Mouse (Mus musculus) brain, embryonic 14.5 days (tissue): ENCODE measurements at regions not wholly inside any gene's neighbourhood (a gene's known extent, or its start where the extent isn't known, plus 50 kb on each side); places are given as distances from the start of the nearest gene placed in this dataset.
"Not testable (repeated sequence)": the region's sequence is repeated elsewhere in the genome, so short reads cannot be mapped to it uniquely, and the experiment has no call there.

Source experiments
- DNase-seq: peaks from one replicate; pipeline ENCODE4 v3.0.0-alpha.2; 2011; ENCODE audit warnings: low read depth
- CTCF ChIP-seq: fragments of 200-500 bp; IDR thresholded peaks from 2 replicates; pipeline ENCODE4 v1.5.1; 2012; ENCODE audit warnings: inconsistent platforms, mild to moderate bottlenecking, moderate library complexity, borderline replicate concordance; ENCODE audit not compliant: insufficient read depth, insufficient read length; ENCODE audit errors: extremely low read depth
- POLR2A ChIP-seq: fragments of 200-500 bp; IDR thresholded peaks from 2 replicates; pipeline ENCODE4 v1.6.1; 2012; ENCODE audit warnings: mild to moderate bottlenecking, inconsistent platforms, borderline replicate concordance; ENCODE audit not compliant: poor library complexity, insufficient read depth, insufficient read length, severe bottlenecking; ENCODE audit errors: extremely low read depth

DNA sequence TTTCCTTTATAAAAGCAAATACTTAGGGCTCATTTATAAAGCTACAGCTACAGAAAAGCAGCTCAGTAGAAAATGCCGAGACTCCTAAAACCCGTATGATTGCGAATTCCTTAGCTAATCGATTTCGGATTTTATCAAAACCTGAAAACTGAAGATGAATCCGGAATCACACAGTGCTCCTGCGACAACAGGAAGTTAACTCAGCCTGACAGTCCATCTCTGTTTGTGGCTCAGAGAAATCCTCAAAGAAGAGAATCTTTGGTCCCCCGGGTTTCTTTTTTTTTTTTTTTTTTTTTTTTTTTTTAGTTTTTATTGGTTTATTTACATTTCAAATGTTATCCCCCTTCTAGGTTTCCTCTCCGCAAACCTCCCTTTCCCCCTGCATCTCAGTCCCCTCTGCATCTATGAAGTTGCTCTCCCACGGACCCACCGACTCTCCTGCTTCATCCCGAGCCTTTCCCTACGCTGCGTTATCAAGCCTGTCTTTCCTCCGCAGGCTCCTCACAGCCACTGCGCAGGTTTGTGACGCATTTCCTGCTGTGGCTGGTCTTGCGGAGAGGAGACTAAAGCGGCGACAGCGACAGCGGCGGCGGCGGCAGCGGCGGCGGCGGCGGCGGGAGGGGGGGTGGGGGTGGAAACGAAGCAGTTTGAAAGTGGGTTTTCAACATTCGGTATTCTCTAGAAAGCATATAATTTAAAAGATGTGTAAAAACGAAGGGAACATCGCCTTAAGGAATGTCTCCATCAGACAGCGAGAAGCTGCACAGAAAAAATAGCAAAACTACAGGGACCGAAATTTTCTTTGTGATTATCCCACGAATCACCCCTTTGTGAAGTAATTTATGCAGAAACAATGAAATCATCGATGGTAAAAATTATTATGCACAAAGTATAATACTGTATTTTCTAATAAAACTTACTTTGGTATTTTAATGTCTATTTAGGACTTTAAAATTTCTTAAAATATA, 352.3 kb upstream of the Snrpn start:
- peak; percentile 82 for DNase-seq

DNA sequence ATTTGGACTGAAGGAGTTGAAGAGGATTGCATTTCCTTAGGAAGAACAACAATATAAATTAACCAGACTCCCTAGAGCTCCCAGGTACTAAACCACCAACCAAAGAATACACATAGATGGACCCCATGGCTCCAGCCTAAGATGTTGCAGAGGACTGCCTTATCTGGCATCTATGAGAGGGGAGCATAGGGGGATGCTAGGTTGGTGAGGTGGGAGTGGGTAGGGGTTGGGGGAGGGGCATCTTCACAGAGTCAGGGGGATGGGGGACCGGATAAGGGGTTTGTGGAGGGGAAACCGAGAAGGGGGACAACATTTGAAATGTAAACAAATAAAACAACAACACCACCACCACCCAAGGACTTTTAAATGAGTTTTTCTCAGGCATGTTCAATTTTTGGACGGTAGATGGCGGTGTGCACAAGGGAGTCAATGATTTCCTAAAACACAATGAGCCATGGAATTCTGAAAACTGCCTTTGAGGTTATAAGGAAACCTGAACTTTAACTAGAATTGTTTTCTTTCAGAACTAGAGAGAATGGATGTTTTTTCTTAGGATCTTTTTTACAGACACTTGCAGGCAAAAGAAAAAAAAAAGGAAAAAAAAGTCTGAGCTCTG, 347.9 kb upstream of the Snrpn start:
- peak; percentile 43; the same call in 1 of the 2 replicates for TF ChIP-seq CTCF
- DNase-seq, result peak; percentile 37

DNA sequence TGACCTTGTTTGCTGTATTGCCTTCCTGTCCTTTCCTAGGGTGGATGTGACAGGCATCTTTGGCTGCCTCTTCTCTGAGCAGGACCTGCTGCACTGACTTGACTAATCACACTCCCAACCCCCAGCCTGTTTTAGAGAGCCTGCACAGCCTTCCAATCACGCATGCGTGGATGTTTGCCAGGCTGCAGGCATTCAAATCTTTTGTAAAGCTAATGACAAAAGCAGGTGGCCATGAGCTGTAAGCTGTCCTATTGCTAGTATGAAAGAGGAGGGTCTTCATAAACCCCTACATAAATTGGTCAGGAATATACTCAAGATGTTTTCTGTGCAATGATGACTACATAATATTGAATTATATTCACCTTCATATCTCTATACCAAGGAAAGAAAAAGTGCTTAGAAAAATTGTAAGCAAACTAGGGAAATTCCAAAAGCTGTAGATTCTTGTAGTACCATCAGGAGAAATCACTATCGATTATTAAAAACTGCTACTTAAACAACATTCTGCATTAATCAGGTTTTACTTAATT, 310.1 kb upstream of the Snrpn start:
- DNase-seq, result peak; percentile 61

DNA sequence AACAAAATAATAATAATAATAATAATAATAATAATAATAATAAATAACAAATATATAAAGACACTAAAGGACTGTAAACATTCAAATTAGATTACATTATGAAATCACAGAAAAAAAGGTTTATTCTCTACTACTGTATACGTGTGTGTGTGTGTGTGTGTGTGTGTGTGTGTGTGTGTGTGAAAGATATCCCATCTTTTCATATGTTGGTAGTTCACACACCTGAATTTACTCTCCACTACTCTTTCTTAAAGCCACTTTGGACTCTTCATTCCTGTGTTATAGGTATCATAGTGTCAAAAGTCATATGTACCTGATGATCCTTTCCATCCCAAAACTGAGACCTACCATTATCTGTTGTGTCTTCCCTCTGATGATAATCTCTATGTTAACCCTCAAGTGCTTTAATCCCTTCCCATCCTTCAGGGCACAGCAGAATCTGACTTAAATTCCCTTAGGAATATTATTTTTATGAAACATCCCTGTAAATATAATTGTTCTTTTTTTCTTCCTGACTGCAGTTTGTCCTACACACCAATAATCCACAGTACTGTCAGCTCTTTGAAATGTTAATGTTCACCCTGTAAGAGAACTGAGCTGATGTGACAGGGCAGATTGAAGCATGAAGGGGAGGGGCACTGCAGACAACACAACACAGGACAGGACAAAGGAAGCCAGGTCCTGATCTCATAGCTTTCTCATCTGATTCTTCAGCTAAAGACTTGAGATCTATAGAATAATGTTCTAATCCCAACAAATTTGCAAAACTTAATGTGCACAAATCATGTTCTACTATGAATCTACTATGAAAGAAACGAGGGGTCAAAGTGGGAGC, 309.4 kb upstream of the Snrpn start:
- peak; percentile 63 for DNase-seq

DNA sequence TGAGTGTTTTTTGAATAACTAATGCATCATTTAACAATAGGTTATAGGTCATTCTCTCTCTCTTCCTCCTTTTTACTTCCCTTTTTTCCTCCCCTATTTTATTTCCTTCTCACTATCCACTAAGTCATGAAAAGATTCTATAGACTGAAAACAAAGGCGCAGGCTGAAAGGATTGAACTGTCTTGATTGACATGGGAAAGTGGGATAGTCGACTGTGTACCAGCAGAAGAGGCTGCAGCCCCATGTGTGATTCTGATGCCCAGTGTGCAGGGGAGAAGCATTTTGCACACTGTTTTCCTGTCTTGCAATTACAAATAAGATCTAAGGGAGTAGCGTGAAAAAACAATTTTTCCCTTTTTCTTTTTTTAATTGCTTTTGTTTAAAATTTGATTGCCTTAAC, 298.8 kb upstream of the Snrpn start:
- no peak for TF ChIP-seq POLR2A
- peak; percentile 27 for DNase-seq

DNA sequence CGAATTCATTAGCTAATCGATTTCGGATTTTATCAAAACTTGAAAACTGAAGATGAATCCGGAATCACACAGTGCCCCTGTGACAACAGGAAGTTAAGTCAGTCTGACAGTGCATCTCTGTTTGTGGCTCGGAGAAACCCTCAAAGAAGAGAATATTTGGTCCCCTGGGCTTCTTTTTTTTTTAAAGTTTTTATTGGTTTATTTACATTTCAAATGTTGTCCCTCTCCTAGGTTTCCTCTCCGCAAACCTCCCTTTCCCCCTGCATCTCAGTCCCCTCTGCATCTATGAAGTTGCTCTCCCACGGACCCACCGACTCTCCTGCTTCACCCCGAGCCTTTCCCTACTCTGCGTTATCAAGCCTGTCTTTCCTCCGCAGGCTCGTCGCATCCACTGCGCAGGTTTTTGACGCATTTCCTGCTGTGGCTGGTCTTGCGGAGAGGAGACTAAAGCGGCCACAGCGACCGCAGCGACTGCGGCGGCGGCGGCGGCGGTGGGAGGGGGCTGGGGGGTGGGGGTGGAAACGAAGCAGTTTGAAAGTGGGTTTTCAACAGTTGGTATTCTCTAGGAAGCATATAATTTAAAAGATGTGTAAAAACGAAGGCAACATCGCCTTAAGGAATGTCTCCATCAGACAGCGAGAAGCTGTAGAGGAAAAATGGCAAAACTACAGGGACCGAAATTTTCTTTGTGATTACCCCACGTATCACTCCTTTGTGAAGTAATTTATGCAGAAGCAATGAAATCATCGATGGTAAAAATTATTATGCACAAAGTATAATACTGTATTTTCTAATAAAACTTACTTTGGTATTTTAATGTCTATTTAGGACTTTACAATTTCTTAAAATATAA, 251.2 kb upstream of the Snrpn start:
- DNase-seq, result peak; percentile 97

DNA sequence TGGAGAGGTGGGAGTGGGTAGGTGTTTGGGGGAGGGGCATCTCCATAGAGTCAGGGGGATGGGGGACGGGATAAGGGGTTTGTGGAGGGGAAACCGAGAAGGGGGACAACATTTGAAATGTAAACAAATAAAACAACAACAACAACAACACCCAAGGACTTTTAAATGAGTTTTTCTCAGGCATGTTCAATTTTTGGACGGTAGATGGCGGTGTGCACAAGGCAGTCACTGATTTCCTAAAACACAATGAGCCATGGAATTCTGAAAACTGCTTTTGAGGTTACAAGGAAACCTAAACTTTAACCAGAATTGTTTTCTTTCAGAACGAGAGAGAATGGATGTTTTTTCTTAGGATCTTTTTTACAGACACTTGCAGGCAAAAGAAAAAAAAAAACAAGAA, 246.9 kb upstream of the Snrpn start:
- DNase-seq, result peak; percentile 32
- peak; percentile 12; the same call in 1 of the 2 replicates for TF ChIP-seq CTCF

DNA sequence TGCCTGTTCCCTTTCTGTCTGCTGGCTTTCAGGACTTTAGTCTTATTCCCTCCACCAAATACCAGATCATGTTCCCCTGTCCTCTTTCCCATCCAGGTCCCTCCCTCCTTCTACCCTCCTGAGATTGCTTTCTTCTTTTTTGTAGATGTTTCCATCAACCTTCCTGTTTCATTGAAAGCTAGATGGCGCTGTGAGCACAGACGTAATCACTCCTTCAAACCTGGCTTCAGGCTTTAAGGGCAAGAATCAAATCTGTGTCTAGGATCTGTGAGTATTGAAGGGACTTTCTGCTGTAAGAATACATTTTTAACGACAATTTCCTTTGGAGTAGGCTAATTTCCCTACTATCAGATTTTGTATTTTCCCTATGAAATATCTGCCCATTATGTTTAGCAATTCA, 234.0 kb upstream of the Snrpn start:
- not testable (repeated sequence) for DNase-seq

DNA sequence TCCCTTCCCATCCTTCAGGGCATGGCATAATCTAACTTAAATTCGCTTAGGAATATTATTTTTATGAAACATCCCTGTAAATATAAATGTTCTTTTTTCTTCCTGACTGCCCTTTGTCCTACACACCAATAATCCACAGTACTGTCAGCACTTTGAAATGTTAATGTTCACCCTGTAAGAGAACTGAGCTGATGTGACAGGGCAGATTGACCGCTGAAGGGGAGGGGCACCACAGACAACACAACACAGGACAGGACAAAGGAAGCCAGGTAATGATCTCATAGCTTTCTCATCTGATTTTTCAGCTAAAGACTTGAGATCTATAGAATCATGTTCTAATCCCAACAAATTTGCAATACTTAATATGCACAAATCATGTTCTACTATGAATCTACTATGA, 212.2 kb upstream of the Snrpn start:
- DNase-seq, result peak; percentile 0
